Mouse (Mus musculus) heart, adult 9 months (tissue): ENCODE measurements around the gene Ptprm.
A peak's percentile ranks its signal among the peaks of the same experiment; 100 is the strongest.

ENCODE experiments used
- DNase-seq, 2 experiments: peaks; one replicate each; pipeline ENCODE4 v3.0.0; 2022; ENCODE audit warnings: low spot score in 2 of 2

The Ptprm gene

GRCm38 (mm10) chr17:66991815-66992214, 362.4 kb downstream of the Ptprm start:
- no peak for DNase-seq

GRCm38 (mm10) chr17:66990761-66991160, 363.5 kb downstream of the Ptprm start:
- no peak for DNase-seq

- DNase-seq = no peak
Observed at GRCm38 (mm10) chr17:66988014-66988413, 366.2 kb downstream of the Ptprm start.

- peak; percentile 17 to 52 for DNase-seq
Observed at GRCm38 (mm10) chr17:66981649-66982048, 372.6 kb downstream of the Ptprm start.

GRCm38 (mm10) chr17:66979971-66980370, 374.3 kb downstream of the Ptprm start:
- DNase-seq = no peak

GRCm38 (mm10) chr17:66976490-66976889, 377.8 kb downstream of the Ptprm start:
- no peak for DNase-seq

GRCm38 (mm10) chr17:66972976-66973375, 381.3 kb downstream of the Ptprm start:
- no peak for DNase-seq

GRCm38 (mm10) chr17:66960986-66961385, 393.3 kb downstream of the Ptprm start:
- peak in 1 of 2 experiments; percentile 20 for DNase-seq

GRCm38 (mm10) chr17:66960557-66960956, 393.7 kb downstream of the Ptprm start:
- no peak for DNase-seq

GRCm38 (mm10) chr17:66959815-66960214, 394.4 kb downstream of the Ptprm start:
- no peak for DNase-seq

GRCm38 (mm10) chr17:66958766-66959165, 395.5 kb downstream of the Ptprm start:
- DNase-seq = no peak

GRCm38 (mm10) chr17:66944498-66944897, 409.8 kb downstream of the Ptprm start:
- peak; percentile 7 to 13 for DNase-seq

GRCm38 (mm10) chr17:66943539-66943938, 410.7 kb downstream of the Ptprm start:
- no peak for DNase-seq

- DNase-seq = no peak
Observed at GRCm38 (mm10) chr17:66925611-66926010, 428.6 kb downstream of the Ptprm start.

GRCm38 (mm10) chr17:66914696-66915095, 439.6 kb downstream of the Ptprm start:
- no peak for DNase-seq

GRCm38 (mm10) chr17:66912533-66912932, 441.7 kb downstream of the Ptprm start:
- no peak for DNase-seq

- DNase-seq = no peak
Observed at GRCm38 (mm10) chr17:66912120-66912519, 442.1 kb downstream of the Ptprm start.

GRCm38 (mm10) chr17:66909901-66910300, 444.4 kb downstream of the Ptprm start:
- no peak for DNase-seq

- DNase-seq = no peak
Observed at GRCm38 (mm10) chr17:66908921-66909320, 445.3 kb downstream of the Ptprm start.

GRCm38 (mm10) chr17:66894181-66894580, 460.1 kb downstream of the Ptprm start:
- no peak for DNase-seq

- DNase-seq = no peak
Observed at GRCm38 (mm10) chr17:66891916-66892315, 462.3 kb downstream of the Ptprm start.

GRCm38 (mm10) chr17:66891067-66891862, 463.0 kb downstream of the Ptprm start:
- DNase-seq = no peak

GRCm38 (mm10) chr17:66882304-66882703, 472.0 kb downstream of the Ptprm start:
- DNase-seq = peak; percentile 18 to 27
